Mouse (Mus musculus) cerebellum, adult (tissue): ENCODE measurements around the gene Rph3a.
"Not testable (repeated sequence)": the region's sequence is repeated elsewhere in the genome, so short reads cannot be mapped to it uniquely, and the experiment has no call there.

Source experiments
- ATAC-seq: cut with Nextera tagmentation; 2 replicates; pipeline ENCODE4 v1.9.2; 2017; ENCODE audit warnings: mild to moderate bottlenecking, moderate library complexity, mixed read lengths; ENCODE audit not compliant: insufficient number of reproducible peaks, low FRiP score, low TSS enrichment

Gene Rph3a

GRCm38 (mm10) chr5:120919156-120919935 is 90.5 kb downstream of the Rph3a start:
- ATAC-seq, result not testable (repeated sequence)

DNA sequence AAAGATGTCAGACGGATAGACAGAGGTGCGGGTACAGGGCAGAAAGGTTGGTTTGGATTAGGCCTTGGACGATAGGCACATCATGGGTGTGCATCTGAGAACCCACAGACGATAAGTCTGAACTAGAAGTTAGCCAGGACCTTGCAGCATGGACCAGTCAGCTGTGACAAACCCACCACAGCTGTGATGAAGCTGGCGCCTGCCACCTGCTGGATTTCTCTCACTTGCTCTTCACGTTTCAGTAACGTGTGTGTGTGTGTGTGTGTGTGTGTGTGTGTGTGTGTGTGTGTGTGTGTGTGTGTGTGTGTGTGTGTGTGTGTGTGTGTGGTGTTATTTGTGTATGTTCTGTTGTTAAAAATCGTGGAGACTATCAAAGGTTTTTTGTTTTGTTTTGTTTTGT is 95.7 kb downstream of the Rph3a start, which contains the start of gene Oas1d:
TSS of gene Oas1d (plus strand) at position 333 of the 400 bp plus-strand sequence.
- not testable (repeated sequence) for ATAC-seq

DNA sequence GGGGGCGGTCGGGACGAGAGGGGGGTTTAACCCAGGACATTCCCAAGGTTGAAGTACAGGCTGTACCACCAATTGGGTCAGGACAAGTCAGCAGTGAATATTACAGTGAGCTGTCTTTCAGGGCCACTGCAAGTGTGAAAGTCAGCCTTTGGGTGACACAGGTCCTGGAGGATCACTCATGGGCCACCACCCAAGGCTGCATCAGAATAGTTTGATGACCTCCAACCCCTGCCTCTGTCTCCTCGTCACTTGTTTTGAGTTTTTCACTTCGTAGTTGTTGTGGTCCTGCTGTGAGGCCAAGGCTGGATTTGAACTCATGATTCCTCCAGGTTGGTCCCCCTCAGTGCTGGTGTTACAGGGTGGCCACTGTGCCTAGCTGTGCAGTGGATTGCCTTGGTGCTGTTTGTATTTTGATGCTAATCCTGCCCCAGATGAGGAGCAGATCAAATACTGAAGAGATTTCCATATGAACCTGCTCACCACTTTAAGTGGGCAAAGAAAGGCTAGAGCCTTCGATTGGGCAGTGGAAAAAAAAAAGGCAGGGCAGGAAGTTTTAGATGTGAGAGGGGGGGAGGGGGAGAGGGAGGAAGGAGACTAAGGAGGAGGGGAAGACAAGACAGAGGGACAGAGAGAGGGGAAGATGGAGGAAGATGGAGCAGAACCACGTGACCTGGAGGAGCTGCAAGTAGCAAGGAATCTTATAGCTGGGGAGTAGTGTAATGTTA is 101.5 kb downstream of the Rph3a start:
- ATAC-seq, result no peak

- not testable (repeated sequence) for ATAC-seq
Measured at GRCm38 (mm10) chr5:120906791-120907733, 102.8 kb downstream of the Rph3a start, which contains the start of gene Oas1a. Gene Oas1a, minus strand, starts transcription at chr5:120907521.

GRCm38 (mm10) chr5:120902056-120902455 is 107.8 kb downstream of the Rph3a start:
- ATAC-seq, result no peak

GRCm38 (mm10) chr5:120900666-120901065 is 109.2 kb downstream of the Rph3a start:
- ATAC-seq, result no peak

- ATAC-seq, result no peak
Measured at GRCm38 (mm10) chr5:120898726-120899125, 111.2 kb downstream of the Rph3a start.

GRCm38 (mm10) chr5:120898307-120898706 is 111.6 kb downstream of the Rph3a start:
- no peak for ATAC-seq

GRCm38 (mm10) chr5:120895231-120895900 is 114.5 kb downstream of the Rph3a start:
- ATAC-seq, result no peak

GRCm38 (mm10) chr5:120894692-120895091 is 115.2 kb downstream of the Rph3a start:
- not testable (repeated sequence) for ATAC-seq

DNA sequence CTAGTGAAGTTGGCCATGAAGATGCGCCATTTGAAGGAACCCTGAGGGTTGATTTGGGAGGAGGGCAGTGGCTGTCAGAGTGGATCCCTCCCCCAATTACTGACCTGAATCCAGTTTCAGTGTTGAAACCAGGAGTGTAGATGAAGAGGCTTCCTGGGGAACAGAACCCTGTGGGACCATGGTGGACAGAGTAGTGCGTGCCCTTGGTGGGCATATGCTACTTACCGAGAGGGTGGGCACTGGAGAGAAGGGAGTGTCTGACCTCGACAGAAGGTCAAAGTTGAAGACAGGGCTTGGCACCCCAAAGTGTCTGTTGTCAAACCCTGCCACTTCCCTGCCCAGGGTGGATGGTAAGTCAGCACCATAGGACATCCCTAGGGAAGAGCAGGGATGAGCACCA is 116.0 kb downstream of the Rph3a start:
- ATAC-seq, result not testable (repeated sequence)

DNA sequence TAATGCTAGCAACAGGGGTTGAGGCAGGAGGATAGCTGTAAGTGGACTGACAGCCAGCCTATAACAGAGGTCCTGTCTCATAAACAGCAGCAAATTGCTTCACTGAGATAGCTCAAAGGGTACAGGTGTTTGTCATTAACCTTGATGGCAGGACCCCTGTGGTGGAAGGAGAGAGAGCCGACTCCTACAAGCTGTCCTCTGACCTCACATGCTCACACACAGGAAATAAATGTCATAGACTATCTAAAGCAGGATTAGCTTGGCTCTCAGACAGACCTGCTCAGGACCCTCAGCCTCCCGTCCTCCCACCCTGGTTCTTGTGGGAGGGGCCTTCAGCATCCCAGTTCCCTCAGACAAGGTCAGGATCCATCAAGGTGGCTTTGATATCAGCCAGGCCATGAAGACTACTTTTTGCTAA is 117.6 kb downstream of the Rph3a start:
- no peak for ATAC-seq

- ATAC-seq, result not testable (repeated sequence)
Measured at GRCm38 (mm10) chr5:120891566-120892242, 118.2 kb downstream of the Rph3a start.

GRCm38 (mm10) chr5:120890991-120891390 is 118.9 kb downstream of the Rph3a start:
- ATAC-seq, result no peak
